Mouse (Mus musculus) layer of hippocampus, adult 9-10 months (tissue): ENCODE data around the gene Enpp4.
A peak's percentile ranks its signal among the peaks of the same experiment; 100 is the strongest.

Source experiments
- DNase-seq: peaks from one replicate; pipeline ENCODE4 v3.0.0; 2022; ENCODE audit warnings: low spot score

Enpp4 gene

DNA sequence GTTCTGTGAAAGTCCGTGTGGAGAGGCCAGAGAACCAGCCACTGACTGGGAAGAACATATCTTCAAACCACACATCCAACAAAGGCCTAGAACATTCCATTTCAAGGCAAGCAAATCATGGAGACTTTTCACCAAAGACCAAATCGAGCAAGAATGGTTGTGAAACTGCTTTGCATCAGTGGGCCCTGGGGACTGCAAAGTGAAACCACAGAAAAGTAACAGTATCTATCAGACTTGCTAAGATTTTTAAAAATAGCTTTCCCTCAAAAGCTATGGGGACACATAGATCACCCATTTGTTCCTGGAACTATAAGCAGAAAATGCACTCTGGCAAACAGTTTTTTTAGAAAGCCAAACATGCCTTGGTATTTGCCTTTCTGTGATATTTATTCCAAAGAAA lies 14.7 kb downstream of the Enpp4 start:
- no peak for DNase-seq

DNA sequence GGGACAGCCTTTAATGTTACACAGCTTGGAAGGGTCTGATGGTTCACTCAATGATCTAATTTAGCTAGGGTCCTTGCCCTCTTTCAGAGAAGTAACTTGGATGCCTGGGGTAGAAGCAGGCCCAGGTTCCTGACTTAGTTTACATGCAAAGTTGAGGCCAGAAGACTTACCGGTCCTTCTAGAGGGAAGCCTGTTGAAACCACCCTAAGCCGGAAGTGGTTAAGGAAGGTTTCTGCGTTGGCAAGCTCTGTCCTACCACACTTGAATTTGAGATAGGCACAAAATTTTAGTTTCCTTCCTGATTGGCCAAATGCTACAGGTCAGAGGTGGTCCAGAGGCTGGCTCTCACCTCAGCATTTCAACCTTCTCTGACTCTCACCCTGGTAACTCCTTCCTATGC lies 17.4 kb downstream of the Enpp4 start:
- no peak for DNase-seq

DNA sequence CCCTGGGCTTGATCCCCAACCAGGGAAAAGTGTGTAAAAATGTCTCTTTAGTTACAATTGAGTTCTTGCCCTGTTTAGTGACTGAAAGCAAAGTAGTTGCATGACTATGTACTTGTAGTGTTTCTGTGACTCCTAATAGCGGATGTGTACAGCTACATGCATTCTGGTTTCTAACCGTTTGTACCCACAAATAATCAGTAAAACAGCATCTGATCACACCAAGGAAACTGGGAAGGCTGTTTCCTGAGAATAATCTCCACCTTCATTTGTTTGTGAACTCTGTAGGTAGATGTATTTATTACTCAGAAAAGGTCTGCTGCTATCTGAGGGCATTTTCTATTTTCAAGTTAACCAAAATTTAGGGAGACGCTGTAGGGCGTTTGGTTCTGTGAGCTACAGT lies 22.5 kb downstream of the Enpp4 start:
- DNase-seq, result no peak

DNA sequence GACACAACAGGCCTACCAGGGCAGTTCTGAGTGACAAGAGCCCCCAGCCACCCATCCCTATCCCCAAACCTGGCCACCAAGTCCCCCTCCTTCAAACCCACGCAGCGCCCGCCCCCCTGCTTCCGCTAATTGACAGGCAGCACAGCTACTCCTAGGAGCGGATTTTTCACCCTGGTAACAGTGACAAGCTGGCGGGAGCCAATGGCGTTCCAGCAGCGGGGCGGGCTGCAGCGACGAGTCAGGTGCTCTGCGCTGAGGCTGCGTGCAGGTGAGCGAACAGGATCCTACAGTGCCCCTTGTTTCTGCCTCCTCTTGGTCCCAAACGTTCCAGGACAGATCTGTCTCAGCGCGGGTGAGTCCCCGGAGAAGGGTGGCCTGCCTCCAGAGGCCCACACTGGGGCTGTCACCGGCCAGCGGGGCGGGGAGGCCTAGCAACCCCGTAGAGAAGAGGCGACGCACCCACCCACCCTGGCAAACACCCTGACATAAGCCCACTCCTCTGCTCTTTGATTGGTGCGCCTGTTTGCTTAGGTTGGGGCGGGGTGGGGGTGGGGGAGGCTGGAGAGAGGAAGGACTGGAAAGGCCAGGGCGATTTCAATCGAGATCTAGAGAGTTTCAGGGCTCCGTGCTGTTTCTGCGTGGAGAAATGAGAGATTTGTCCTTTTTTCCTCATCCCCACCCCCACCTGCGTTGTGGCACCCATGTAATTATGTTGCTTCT lies 26.8 kb downstream of the Enpp4 start, which contains the start of gene Enpp5:
Enpp5 (plus strand) TSS at position 183 of the 720 bp plus-strand sequence.
- peak; percentile 59 for DNase-seq

DNA sequence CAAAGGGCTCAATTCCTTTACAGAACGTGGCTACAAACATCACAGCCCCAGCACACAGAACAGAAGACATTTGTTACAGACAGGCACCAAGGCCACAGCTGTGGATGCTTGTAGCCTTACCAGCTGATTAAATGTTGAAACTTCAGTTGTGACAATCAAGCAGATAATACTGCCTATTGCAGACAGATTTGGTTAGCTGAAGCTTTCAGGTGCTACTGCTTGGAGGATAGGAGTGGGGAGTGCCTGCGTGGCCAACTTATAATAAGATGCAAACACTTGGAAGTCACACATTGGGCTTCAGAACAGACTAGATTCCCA lies 27.8 kb downstream of the Enpp4 start:
- no peak for DNase-seq

DNA sequence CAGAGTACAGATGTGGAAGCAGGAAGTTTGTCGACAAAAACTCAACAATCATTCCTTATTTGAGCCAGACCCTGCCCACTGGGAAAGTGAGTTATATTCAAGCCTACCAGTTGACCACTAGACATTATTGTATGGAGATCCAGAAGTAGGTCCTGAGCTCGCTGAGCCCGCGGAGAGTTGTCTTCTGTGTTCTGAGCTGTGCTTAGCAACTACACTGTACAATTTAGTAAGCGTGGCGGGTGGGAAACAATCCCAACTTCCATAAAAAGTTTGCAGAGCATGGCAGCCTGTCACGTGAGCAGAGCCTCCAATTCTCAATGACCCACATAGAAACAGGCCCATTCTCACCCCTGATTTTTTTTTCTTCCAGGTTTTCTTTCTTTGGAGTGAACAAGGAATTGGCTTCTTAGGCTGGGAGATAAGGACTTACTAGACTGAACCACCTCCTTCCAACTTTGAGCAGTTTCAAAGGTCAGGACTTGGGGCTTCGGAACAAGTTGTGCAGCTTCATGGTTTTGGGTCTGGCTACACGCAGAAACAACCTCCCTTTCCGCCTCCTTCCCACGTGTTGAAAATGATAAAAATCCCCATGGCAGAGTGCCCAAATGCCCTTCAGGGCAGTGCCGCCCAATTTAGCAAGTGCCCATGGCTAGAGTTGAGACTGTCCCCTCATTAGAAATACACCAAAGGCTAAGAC lies 28.3 kb downstream of the Enpp4 start:
- no peak for DNase-seq

GRCm38 (mm10) chr17:44076051-44076680 lies 29.4 kb downstream of the Enpp4 start:
- no peak for DNase-seq

DNA sequence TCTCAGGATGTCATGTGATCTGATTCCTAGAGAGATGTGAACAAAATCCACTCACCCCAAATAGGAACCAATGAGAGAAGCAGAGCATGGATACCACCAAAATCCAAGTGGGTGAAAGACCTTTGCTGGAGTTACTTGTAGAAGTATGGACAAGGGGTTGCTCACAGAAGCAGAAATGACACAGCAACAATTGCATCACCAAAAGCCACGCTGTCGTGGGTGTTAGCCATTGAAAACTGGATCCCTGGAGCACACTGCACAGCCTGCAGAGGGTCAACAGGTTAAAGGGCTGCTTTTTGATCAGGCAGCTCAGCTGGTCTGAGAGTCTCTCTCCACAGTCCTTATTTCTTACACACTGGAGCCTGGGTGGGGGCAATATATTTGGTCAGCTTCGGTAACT lies 30.0 kb downstream of the Enpp4 start:
- DNase-seq, result no peak

GRCm38 (mm10) chr17:44071680-44072079 lies 33.9 kb downstream of the Enpp4 start:
- no peak for DNase-seq

DNA sequence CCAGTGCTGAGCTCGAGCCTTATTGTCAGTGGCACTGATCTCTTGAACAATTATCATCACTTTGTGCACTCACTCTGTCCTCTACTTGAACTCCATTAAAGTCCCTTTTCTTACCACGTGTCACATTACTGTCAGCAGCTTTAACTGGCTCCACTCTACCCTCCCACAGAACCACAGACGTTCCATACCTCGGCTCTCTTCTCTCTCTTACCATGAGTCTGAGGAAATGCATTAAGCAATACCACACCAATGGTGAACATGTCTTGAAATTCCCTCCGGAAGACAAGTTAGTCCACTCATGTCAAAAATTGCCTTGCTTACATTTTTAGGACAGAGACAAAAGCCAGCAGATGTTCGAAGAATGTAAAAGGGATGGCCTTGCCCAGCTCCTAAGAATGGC lies 36.7 kb downstream of the Enpp4 start:
- no peak for DNase-seq

DNA sequence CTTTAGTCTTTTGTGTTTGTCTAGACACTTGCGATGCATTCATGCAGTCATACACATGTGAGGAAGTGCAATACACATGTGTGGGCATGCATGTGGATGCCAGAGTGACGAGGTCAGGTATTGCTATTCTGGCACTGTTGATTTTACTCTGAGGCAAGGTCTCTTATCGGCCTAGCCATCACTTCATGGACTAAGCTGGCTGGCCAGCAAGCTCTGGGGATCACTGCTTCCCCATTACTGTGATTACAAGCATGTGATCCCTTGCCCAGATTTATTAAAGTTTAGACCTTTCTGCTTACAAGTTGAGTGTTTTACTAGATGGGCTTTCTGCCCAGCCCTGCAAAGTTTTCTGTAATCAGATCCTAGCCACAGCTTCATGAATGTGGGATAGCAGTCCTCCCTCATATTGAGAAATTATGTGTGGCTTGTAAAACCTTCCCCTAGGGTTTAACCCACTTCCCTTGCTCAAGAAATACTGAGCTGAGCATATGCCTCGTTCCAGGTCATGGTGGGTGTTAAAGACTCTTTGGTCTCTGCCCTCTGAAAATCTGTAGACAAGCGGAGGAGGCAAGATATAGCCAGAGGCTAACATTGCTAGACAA lies 44.2 kb downstream of the Enpp4 start:
- DNase-seq, result no peak

DNA sequence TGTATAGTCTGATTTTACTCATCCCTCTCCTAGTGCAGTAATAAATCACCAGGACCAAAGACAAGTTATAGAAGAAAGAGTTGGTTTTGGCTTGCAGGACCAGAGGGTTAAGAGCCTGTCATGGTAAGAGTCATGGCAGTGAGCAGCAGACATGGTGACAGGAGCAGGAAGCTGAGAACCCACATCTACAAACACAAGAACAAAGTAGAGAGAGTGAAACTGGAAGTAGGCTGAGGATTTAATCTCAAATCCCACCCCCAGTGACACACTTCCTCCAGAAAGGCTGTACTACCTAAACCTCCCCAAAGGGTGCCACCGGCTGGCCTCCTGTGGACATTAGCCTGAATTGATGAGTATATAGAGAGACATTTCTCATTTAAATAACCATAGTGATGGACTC lies 44.8 kb downstream of the Enpp4 start:
- no peak for DNase-seq

GRCm38 (mm10) chr17:44058145-44058544 lies 47.5 kb downstream of the Enpp4 start:
- DNase-seq, result no peak

GRCm38 (mm10) chr17:44057123-44057522 lies 48.5 kb downstream of the Enpp4 start:
- DNase-seq, result no peak

- no peak for DNase-seq
These were observed 52.2 kb downstream of the Enpp4 start for GRCm38 (mm10) chr17:44053427-44053826.
